ENCODE assay signal across 11 mouse cellular contexts in the genomic region with DNA sequence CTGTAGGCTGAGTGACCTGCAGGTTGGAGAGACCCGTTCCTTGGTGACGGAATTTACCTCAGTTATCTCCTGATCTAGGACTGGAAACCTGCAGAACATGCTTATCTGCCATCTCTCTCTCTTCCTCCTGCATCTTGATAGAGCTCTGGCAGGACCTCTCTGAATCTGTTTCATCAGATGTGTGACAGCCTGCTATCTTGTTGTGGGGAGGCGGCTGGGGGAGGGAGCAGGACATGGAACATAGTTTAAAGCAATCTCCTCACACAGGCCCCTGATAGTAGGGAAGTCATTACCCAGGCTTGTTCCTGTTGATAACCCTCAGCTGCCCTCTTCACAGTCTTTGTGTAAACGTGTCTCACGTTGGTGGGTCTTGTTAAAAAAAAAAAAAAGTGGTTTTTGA. TPM values are rescaled to one million over a fixed set of nuclear protein-coding genes. Genes with fewer than 3 reads are reported as not detected.
DNase-seq lines count a peak whose midpoint lies in the region; ATAC-seq and TF ChIP-seq lines count a peak whose summit lies in the region.
"Had no signal": no experiment of that assay in that cellular context is flagged by ENCODE, and none has a peak within 500 bp of the region (broad histone marks: within the 10 kb centered on the region; RNA-seq: fewer than 3 reads in every experiment).

No protein-coding gene starts in this region.

- no peak for TF ChIP-seq CTCF in layer of hippocampus, adult 2 months (conservative IDR thresholded peaks at IDR 0.05)

- no peaks in the 10 kb centered on the region for H3K27me3 ChIP-seq in hindbrain, embryonic 12.5 days

- H3K4me2 ChIP-seq in hindbrain, embryonic 12.5 days (replicated peaks), result no peak overlapping the region

- WGBS in hindbrain, embryonic 12.5 days, result 42% methylated on average over 5 of the region's 5 CpGs

- ATAC-seq in megakaryocyte progenitor cell, adult 5-6 weeks (replicated peaks; ENCODE audit: poor library complexity), result peak; percentile 79
- no peak for ATAC-seq in hindbrain, embryonic 12.5 days (ENCODE audit: low FRiP score)

- peak; percentile 77 for DNase-seq in heart, adult 11 months
- no peak for DNase-seq in heart, postnatal 4 days
- peak; percentile 30 for DNase-seq in A20 (ENCODE audit: low read depth, low spot score)
- DNase-seq in layer of hippocampus, adult 2 months (ENCODE audit: low spot score in 2 of 2), result peak; percentile 46 to 64
- no peak for DNase-seq in lung, postnatal 36 days
- DNase-seq in cerebellum, postnatal 4 days (ENCODE audit: low spot score in 2 of 2), result no peak
- DNase-seq: heart, postnatal 10 days; lung, postnatal 10 days; right cerebral cortex, postnatal 14 days had no signal

- H3K4me3 ChIP-seq in layer of hippocampus, adult 2 months, result no peak overlapping the region
- H3K4me3 ChIP-seq in hindbrain, embryonic 12.5 days, result no peak overlapping the region

- no peaks in the 10 kb centered on the region for H3K36me3 ChIP-seq in hindbrain, embryonic 12.5 days

- no peaks in the 10 kb centered on the region for H3K9me3 ChIP-seq in hindbrain, embryonic 12.5 days (replicated peaks)

- no peaks in the 10 kb centered on the region for H3K4me1 ChIP-seq in hindbrain, embryonic 12.5 days

- no peak overlapping the region for H3K9ac ChIP-seq in hindbrain, embryonic 12.5 days

- H3K27ac ChIP-seq in layer of hippocampus, adult 2 months, result peak overlapping the region; percentile 79
- no peak overlapping the region for H3K27ac ChIP-seq in hindbrain, embryonic 12.5 days

RNA-seq across cellular contexts. Expression of a gene that starts 5.3 kb away (rescaled TPM):
- 100 to 1,000 TPM; 141 to 157 TPM for total RNA-seq in heart, postnatal 4 days (2021)
- total RNA-seq in layer of hippocampus, adult 2 months (2021), result 100 to 1,000 TPM; 241 to 245 TPM
- 57.9 and 79.5 TPM in 2 replicates for total RNA-seq in megakaryocyte progenitor cell, adult 5-6 weeks (2015)
- 42.2 and 49.6 TPM in 2 replicates for total RNA-seq in megakaryocyte progenitor cell, adult 5-6 weeks (2017)
- 83.2 and 97.8 TPM in 2 replicates for polyA plus RNA-seq in hindbrain, embryonic 12.5 days (2016; fragmentation: Nextera tagmentation; extraction: Ambion mirVana)

RNA-seq across cellular contexts. Expression of a gene that starts 20.8 kb away (rescaled TPM):
- total RNA-seq in heart, postnatal 4 days (2021), result 10 to 100 TPM in 1 of 2 experiments, 1 to 10 TPM in 1; 9.3 to 12.0 TPM
- total RNA-seq in layer of hippocampus, adult 2 months (2021), result 10 to 100 TPM; 11.2 to 12.6 TPM
- total RNA-seq in megakaryocyte progenitor cell, adult 5-6 weeks (2015), result 25.6 and 30.9 TPM in 2 replicates
- 4.7 and 4.8 TPM in 2 replicates for total RNA-seq in megakaryocyte progenitor cell, adult 5-6 weeks (2017)
- polyA plus RNA-seq in hindbrain, embryonic 12.5 days (2016; fragmentation: Nextera tagmentation; extraction: Ambion mirVana), result 17.4 and 18.4 TPM in 2 replicates

RNA-seq across cellular contexts. Expression of a gene that starts 45.1 kb away (rescaled TPM):
- total RNA-seq in heart, postnatal 4 days (2021), result 100 to 1,000 TPM; 132 to 136 TPM
- total RNA-seq in layer of hippocampus, adult 2 months (2021), result 100 to 1,000 TPM; 165 to 179 TPM
- 148 and 151 TPM in 2 replicates for total RNA-seq in megakaryocyte progenitor cell, adult 5-6 weeks (2015)
- total RNA-seq in megakaryocyte progenitor cell, adult 5-6 weeks (2017), result 371 and 490 TPM in 2 replicates
- 80.7 and 85.8 TPM in 2 replicates for polyA plus RNA-seq in hindbrain, embryonic 12.5 days (2016; fragmentation: Nextera tagmentation; extraction: Ambion mirVana)

Comparison
In these comparisons a context has a peak if more than half of its experiments do, and no peak if none do; other contexts are left out.
1. DNase-seq: peak in heart, adult 11 months (single experiment), A20 (single experiment) and layer of hippocampus, adult 2 months (2 of 2); none in heart, postnatal 4 days (single experiment), lung, postnatal 36 days (single experiment) and cerebellum, postnatal 4 days (0 of 2).